Mouse (Mus musculus): Measurements from ENCODE around the gene Gm21915. TPM values are rescaled to one million over a fixed set of nuclear protein-coding genes. Genes with fewer than 3 reads are reported as not detected.

The Gm21915 gene
- total RNA-seq (2017): not detected in 2 replicates

- ATAC-seq (replicated peaks; ENCODE audit: low read depth, poor library complexity, severe bottlenecking): no peak
Measured at GRCm38 (mm10) chr9:40670313-40670712, at the start of gene Gm21915. Gm21915 (plus strand) TSS chr9:40670613.

- no peak for ATAC-seq (replicated peaks; ENCODE audit: low read depth, poor library complexity, severe bottlenecking)
Measured at GRCm38 (mm10) chr9:40622265-40622664, 48.1 kb upstream of the Gm21915 start.

GRCm38 (mm10) chr9:40622793-40623192 is 47.6 kb upstream of the Gm21915 start:
- ATAC-seq (replicated peaks; ENCODE audit: low read depth, poor library complexity, severe bottlenecking): 0 out of 2 replicates have a peak, but pooled peaks have one; percentile 47

- ATAC-seq (replicated peaks; ENCODE audit: low read depth, poor library complexity, severe bottlenecking): no peak
Measured at GRCm38 (mm10) chr9:40625341-40625740, 45.1 kb upstream of the Gm21915 start.

GRCm38 (mm10) chr9:40626566-40626965 is 43.8 kb upstream of the Gm21915 start:
- ATAC-seq (replicated peaks; ENCODE audit: low read depth, poor library complexity, severe bottlenecking): no peak

GRCm38 (mm10) chr9:40627146-40627713 is 43.2 kb upstream of the Gm21915 start:
- ATAC-seq (replicated peaks; ENCODE audit: low read depth, poor library complexity, severe bottlenecking): no peak

- peak; percentile 68 for ATAC-seq (replicated peaks; ENCODE audit: low read depth, poor library complexity, severe bottlenecking)
Measured at GRCm38 (mm10) chr9:40628130-40629069, 42.0 kb upstream of the Gm21915 start.

GRCm38 (mm10) chr9:40629441-40629840 is 41.0 kb upstream of the Gm21915 start:
- no peak for ATAC-seq (replicated peaks; ENCODE audit: low read depth, poor library complexity, severe bottlenecking)

- peak; percentile 85 for ATAC-seq (replicated peaks; ENCODE audit: low read depth, poor library complexity, severe bottlenecking)
Measured at GRCm38 (mm10) chr9:40631101-40631500, 39.3 kb upstream of the Gm21915 start.

GRCm38 (mm10) chr9:40631505-40631904 is 38.9 kb upstream of the Gm21915 start:
- ATAC-seq (replicated peaks; ENCODE audit: low read depth, poor library complexity, severe bottlenecking): no peak

GRCm38 (mm10) chr9:40636054-40636453 is 34.4 kb upstream of the Gm21915 start:
- ATAC-seq (replicated peaks; ENCODE audit: low read depth, poor library complexity, severe bottlenecking): peak; percentile 65

GRCm38 (mm10) chr9:40637705-40638393 is 32.6 kb upstream of the Gm21915 start:
- ATAC-seq (replicated peaks; ENCODE audit: low read depth, poor library complexity, severe bottlenecking): no peak; the same call in 1 of the 2 replicates

GRCm38 (mm10) chr9:40638394-40639049 is 31.9 kb upstream of the Gm21915 start:
- 0 out of 2 replicates have a peak, but pooled peaks have one; percentile 33 for ATAC-seq (replicated peaks; ENCODE audit: low read depth, poor library complexity, severe bottlenecking)

- no peak for ATAC-seq (replicated peaks; ENCODE audit: low read depth, poor library complexity, severe bottlenecking)
Measured at GRCm38 (mm10) chr9:40639536-40640187, 30.8 kb upstream of the Gm21915 start.

- peak; percentile 33 for ATAC-seq (replicated peaks; ENCODE audit: low read depth, poor library complexity, severe bottlenecking)
Measured at GRCm38 (mm10) chr9:40641318-40641717, 29.1 kb upstream of the Gm21915 start.

GRCm38 (mm10) chr9:40642470-40643220 is 27.8 kb upstream of the Gm21915 start:
- ATAC-seq (replicated peaks; ENCODE audit: low read depth, poor library complexity, severe bottlenecking): 0 out of 2 replicates have a peak, but pooled peaks have one; percentile 14

GRCm38 (mm10) chr9:40649444-40649843 is 21.0 kb upstream of the Gm21915 start:
- ATAC-seq (replicated peaks; ENCODE audit: low read depth, poor library complexity, severe bottlenecking): no peak

- ATAC-seq (replicated peaks; ENCODE audit: low read depth, poor library complexity, severe bottlenecking): no peak
Measured at GRCm38 (mm10) chr9:40649983-40650382, 20.4 kb upstream of the Gm21915 start.
